In the genomic region with DNA sequence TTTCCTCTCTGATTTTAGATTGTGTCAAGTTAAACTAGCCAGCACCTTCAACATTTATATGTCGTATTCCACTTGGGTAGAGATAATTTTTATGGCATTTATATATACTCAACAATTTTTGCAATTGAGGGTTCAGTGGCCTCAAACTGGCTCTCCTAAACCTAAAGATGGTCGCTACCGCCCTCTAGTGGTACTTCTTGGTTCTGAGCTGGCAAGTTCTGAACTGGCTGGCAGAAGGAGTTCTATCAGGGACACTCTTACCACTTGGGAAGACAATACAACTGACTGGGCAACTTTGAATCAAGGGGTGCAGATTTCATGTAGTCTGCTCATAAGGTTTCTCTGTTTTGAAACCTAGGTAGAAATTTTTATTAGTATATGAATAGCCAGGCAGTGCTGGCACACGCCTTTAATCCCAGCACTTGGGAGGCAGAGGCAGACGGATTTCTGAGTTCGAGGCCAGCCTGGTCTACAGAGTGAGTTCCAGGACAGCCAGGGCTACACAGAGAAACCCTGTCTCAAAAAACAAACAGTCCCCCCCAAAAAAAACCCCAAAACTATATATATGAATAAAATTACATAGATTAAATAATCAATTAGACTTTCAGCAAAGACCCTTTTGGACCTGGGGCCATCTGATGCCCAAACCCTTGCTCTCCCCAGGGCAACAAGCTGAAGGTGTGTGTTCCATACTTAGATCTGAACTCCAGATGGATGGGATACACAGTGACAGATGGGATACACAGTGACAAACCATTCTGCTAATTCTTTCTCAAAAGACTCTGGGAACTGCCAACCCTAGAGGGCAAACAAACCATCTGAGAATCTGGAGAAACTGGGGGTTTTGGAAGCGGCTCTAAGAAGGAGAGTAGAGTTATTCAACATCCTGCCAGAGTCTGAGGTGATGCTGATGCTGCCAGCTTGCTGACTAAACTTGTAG, we compare ENCODE assay signal across 9 mouse cellular contexts. TPM values are rescaled to one million over a fixed set of nuclear protein-coding genes. Genes with fewer than 3 reads are reported as not detected.
DNase-seq lines count a peak whose midpoint lies in the region; ATAC-seq and TF ChIP-seq lines count a peak whose summit lies in the region.
"Had no signal": no experiment of that assay in that cellular context is flagged by ENCODE, and none has a peak within 500 bp of the region (broad histone marks: within the 10 kb centered on the region; RNA-seq: fewer than 3 reads in every experiment).

No protein-coding gene starts in this region.

- H3K27ac ChIP-seq in liver, adult 2 months (replicated peaks; ENCODE audit: insufficient read depth, low read depth, low read length) = no peak overlapping the region
- no peak overlapping the region for H3K27ac ChIP-seq in liver, embryonic 11.5 days (ENCODE audit: low read depth, low read length)
- H3K27ac ChIP-seq in intestine, embryonic 16.5 days (ENCODE audit: low read length) = no peak overlapping the region

- no peaks in the 10 kb centered on the region for H3K27me3 ChIP-seq in liver, adult 2 months (ENCODE audit: control insufficient read depth, insufficient read depth, low read length)
- no peaks in the 10 kb centered on the region for H3K27me3 ChIP-seq in liver, embryonic 11.5 days (replicated peaks; ENCODE audit: control insufficient read depth, insufficient read depth, low read length)
- no peaks in the 10 kb centered on the region for H3K27me3 ChIP-seq in intestine, embryonic 16.5 days (replicated peaks; ENCODE audit: control insufficient read depth, insufficient read depth, low read length)

- H3K4me1 ChIP-seq in liver, adult 2 months (ENCODE audit: control insufficient read depth, insufficient read depth, low read length) = no peaks in the 10 kb centered on the region
- no peaks in the 10 kb centered on the region for H3K4me1 ChIP-seq in liver, embryonic 11.5 days (replicated peaks; ENCODE audit: control insufficient read depth, insufficient read depth, low read length)
- no peaks in the 10 kb centered on the region for H3K4me1 ChIP-seq in intestine, embryonic 16.5 days (ENCODE audit: control insufficient read depth, insufficient read depth, low read length)

- no peaks in the 10 kb centered on the region for H3K9me3 ChIP-seq in liver, embryonic 11.5 days (ENCODE audit: control insufficient read depth, low read length)
- no peaks in the 10 kb centered on the region for H3K9me3 ChIP-seq in intestine, embryonic 16.5 days (ENCODE audit: control insufficient read depth, low read length)

- no peaks in the 10 kb centered on the region for H3K79me2 ChIP-seq in liver, adult 2 months (ENCODE audit: control insufficient read depth, insufficient read depth, low read length)

- DNase-seq in liver, adult 2 months (ENCODE audit: extremely low read depth, low read depth, low spot score) = peak; percentile 50
- no peak for DNase-seq in liver, embryonic 11.5 days (ENCODE audit: low spot score)
- DNase-seq in cerebellum, adult 9-11 months = peak; percentile 52
- peak; percentile 19 to 74 for DNase-seq in frontal cortex, postnatal 10 days (ENCODE audit: low spot score in 2 of 2)
- DNase-seq in left cerebral cortex, postnatal 25 days (ENCODE audit: low spot score in 2 of 2) = peak; percentile 80 to 87
- DNase-seq in naive thymus-derived CD4-positive, alpha-beta T cell, adult 2 months (ENCODE audit: low read depth) = peak; percentile 73
- peak; percentile 23 to 33 for DNase-seq in spleen, postnatal 36 days (ENCODE audit: low spot score in 2 of 2)

- no peak overlapping the region for H3K4me2 ChIP-seq in liver, embryonic 11.5 days
- no peak overlapping the region for H3K4me2 ChIP-seq in intestine, embryonic 16.5 days (ENCODE audit: low read depth, low read length)

- H3K4me3 ChIP-seq in liver, adult 2 months (ENCODE audit: insufficient read depth, low read depth, low read length) = no peak overlapping the region
- no peak overlapping the region for H3K4me3 ChIP-seq in liver, embryonic 11.5 days (ENCODE audit: low read depth, low read length)
- no peak overlapping the region for H3K4me3 ChIP-seq in intestine, embryonic 16.5 days (ENCODE audit: low read length)

- no peak for TF ChIP-seq POLR2A in liver, adult 2 months (IDR thresholded peaks at IDR 0.05; ENCODE audit: extremely low read depth, insufficient read depth, low read length)

- intact Hi-C loops in left cerebral cortex, postnatal 25 days (cut with DNase I) = loop anchor here (2.0 to 5.0 kb wide), 3 partner anchors 252 to 887 kb away; no protein-coding TSS in a partner anchor

- no peak for ATAC-seq in liver, embryonic 11.5 days (replicated peaks; ENCODE audit: low FRiP score)
- ATAC-seq in intestine, embryonic 16.5 days = 0 out of 2 replicates have a peak, but pooled peaks have one; percentile 33

- TF ChIP-seq CTCF in liver, adult 2 months (IDR thresholded peaks at IDR 0.05; ENCODE audit: low read depth, low read length) = peak; percentile 68

- WGBS in liver, adult 2 months = 44% methylated on average over 7 of the region's 7 CpGs
- 48% methylated on average over 7 of the region's 7 CpGs for WGBS in liver, embryonic 11.5 days
- WGBS in intestine, embryonic 16.5 days = 52% methylated on average over 7 of the region's 7 CpGs

- no peaks in the 10 kb centered on the region for H3K36me3 ChIP-seq in liver, adult 2 months (ENCODE audit: control insufficient read depth, insufficient read depth, low read length)
- no peaks in the 10 kb centered on the region for H3K36me3 ChIP-seq in liver, embryonic 11.5 days (ENCODE audit: control insufficient read depth, insufficient read depth, low read length)
- H3K36me3 ChIP-seq in intestine, embryonic 16.5 days (ENCODE audit: control insufficient read depth, insufficient read depth, low read length) = no peaks in the 10 kb centered on the region

- H3K9ac ChIP-seq in liver, adult 2 months (ENCODE audit: low read depth, low read length) = no peak overlapping the region
- no peak overlapping the region for H3K9ac ChIP-seq in liver, embryonic 11.5 days (ENCODE audit: low read depth, low read length)
- H3K9ac ChIP-seq in intestine, embryonic 16.5 days (ENCODE audit: low read depth, low read length) = no peak overlapping the region

RNA-seq across cellular contexts. Expression of gene Gm38100, which starts 4.0 kb away (rescaled TPM):
- total RNA-seq in liver, adult 2 months (2014; rRNA removed) = not detected in 2 replicates
- polyA plus RNA-seq in liver, adult 2 months (2012; rRNA removed) = not detected in 2 replicates
- polyA plus RNA-seq in liver, embryonic 11.5 days (2014; fragmentation: Nextera tagmentation; extraction: Ambion mirVana) = 0.12 TPM in 1 of 2 replicates, not detected in the other
- 0.07 TPM in 1 of 2 replicates, not detected in the other for polyA plus RNA-seq in intestine, embryonic 16.5 days (2015; fragmentation: Nextera tagmentation; extraction: Ambion mirVana)
- total RNA-seq in left cerebral cortex, postnatal 25 days (2021) = not detected
- polyA plus RNA-seq: stomach, embryonic 16.5 days had no signal

RNA-seq across cellular contexts. Expression of gene Exo1, which starts 43.7 kb away (rescaled TPM):
- 0.28 and 0.54 TPM in 2 replicates for total RNA-seq in liver, adult 2 months (2014; rRNA removed)
- polyA plus RNA-seq in liver, adult 2 months (2012; rRNA removed) = not detected in 2 replicates
- 124 and 131 TPM in 2 replicates for polyA plus RNA-seq in liver, embryonic 11.5 days (2014; fragmentation: Nextera tagmentation; extraction: Ambion mirVana)
- 44.2 and 46.2 TPM in 2 replicates for polyA plus RNA-seq in intestine, embryonic 16.5 days (2015; fragmentation: Nextera tagmentation; extraction: Ambion mirVana)
- 1 to 10 TPM in 1 of 2 experiments, under 1 TPM in 1; 0.66 to 2.2 TPM for total RNA-seq in left cerebral cortex, postnatal 25 days (2021)

RNA-seq across cellular contexts. Expression of gene Rbm8a2, which starts 54.8 kb away (rescaled TPM):
- not detected in 2 replicates for total RNA-seq in liver, adult 2 months (2014; rRNA removed)
- polyA plus RNA-seq in liver, adult 2 months (2012; rRNA removed) = not detected in 2 replicates
- 1.0 and 1.3 TPM in 2 replicates for polyA plus RNA-seq in liver, embryonic 11.5 days (2014; fragmentation: Nextera tagmentation; extraction: Ambion mirVana)
- 0.15 and 0.61 TPM in 2 replicates for polyA plus RNA-seq in intestine, embryonic 16.5 days (2015; fragmentation: Nextera tagmentation; extraction: Ambion mirVana)
- under 1 TPM in 1 of 2 experiments, not detected in 1; 0.27 TPM for total RNA-seq in left cerebral cortex, postnatal 25 days (2021)

Comparison
In these comparisons a context has a peak if more than half of its experiments do, and no peak if none do; other contexts are left out.
1. RNA of gene Exo1, which starts 43.7 kb away (polyA plus RNA-seq): 124 to 131 TPM in liver, embryonic 11.5 days and 44.2 to 46.2 TPM in intestine, embryonic 16.5 days; not detected in liver, adult 2 months; every median in the first group is over 10 times any median in the second.